Mouse (Mus musculus): ENCODE data around the gene Ankrd33. TPM values are rescaled to one million over a fixed set of nuclear protein-coding genes. Genes with fewer than 3 reads are reported as not detected.

Ankrd33 gene
- total and polyA plus RNA-seq, 3 experiments, result not detected

- TF ChIP-seq GATA2 (IDR thresholded peaks at IDR 0.05; ENCODE audit: borderline replicate concordance, low read depth, low read length), result no peak
- H3K27me3 ChIP-seq (ENCODE audit: insufficient read depth, low read length), result no peaks in the 10 kb centered on the region; the same call in 1 of the 2 replicates
- H3K9me3 ChIP-seq (replicated peaks), result peaks cover 78% of the 10 kb centered on the region
- peak overlapping the region; percentile 30; the same call in 1 of the 2 replicates for H3K4me3 ChIP-seq (ENCODE audit: low read depth, low read length)
- no peaks in the 10 kb centered on the region for H3K36me3 ChIP-seq (replicated peaks)
- no peak for DNase-seq (ENCODE audit: low spot score)
- no peak for ATAC-seq (ENCODE audit: extremely low read depth, insufficient number of reproducible peaks, low FRiP score, poor library complexity, severe bottlenecking)
- no peaks in the 10 kb centered on the region for H3K4me1 ChIP-seq (ENCODE audit: insufficient read depth, low read depth, low read length)
Observed at GRCm38 (mm10) chr15:101135405-101135804, 19.9 kb downstream of the Ankrd33 start.

- no peaks in the 10 kb centered on the region for H3K4me1 ChIP-seq (ENCODE audit: insufficient read depth, low read depth, low read length)
- TF ChIP-seq CTCF (IDR thresholded peaks at IDR 0.05; ENCODE audit: low read depth, low read length) (no peak), GATA2 (IDR thresholded peaks at IDR 0.05; ENCODE audit: borderline replicate concordance, low read depth, low read length) (no peak), TAL1 (conservative IDR thresholded peaks at IDR 0.05; ENCODE audit: low read depth, low read length) (no peak), GATA1 (IDR thresholded peaks at IDR 0.05; ENCODE audit: borderline replicate concordance, low read length) (no peak)
- no peaks in the 10 kb centered on the region for H3K36me3 ChIP-seq (replicated peaks)
- ATAC-seq (ENCODE audit: extremely low read depth, insufficient number of reproducible peaks, low FRiP score, poor library complexity, severe bottlenecking) (no peak), DNase-seq (ENCODE audit: low spot score) (no peak)
- H3K27me3 ChIP-seq (ENCODE audit: insufficient read depth, low read length), result no peaks in the 10 kb centered on the region; the same call in 1 of the 2 replicates
- no peak overlapping the region; the same call in 1 of the 2 replicates for H3K4me3 ChIP-seq (ENCODE audit: low read depth, low read length)
- H3K9me3 ChIP-seq (replicated peaks), result peaks cover 69% of the 10 kb centered on the region
Observed at GRCm38 (mm10) chr15:101137455-101137854, 21.9 kb downstream of the Ankrd33 start.

GRCm38 (mm10) chr15:101138675-101139074 lies 23.1 kb downstream of the Ankrd33 start:
- no peaks in the 10 kb centered on the region; the same call in 1 of the 2 replicates for H3K27me3 ChIP-seq (ENCODE audit: insufficient read depth, low read length)
- ATAC-seq (ENCODE audit: extremely low read depth, insufficient number of reproducible peaks, low FRiP score, poor library complexity, severe bottlenecking), result no peak
- H3K36me3 ChIP-seq (replicated peaks), result no peaks in the 10 kb centered on the region
- no peak overlapping the region for H3K4me3 ChIP-seq (ENCODE audit: low read depth, low read length)
- DNase-seq (ENCODE audit: low spot score), result no peak
- H3K9me3 ChIP-seq (replicated peaks), result peaks cover 69% of the 10 kb centered on the region
- TF ChIP-seq POLR2AphosphoS5 (IDR thresholded peaks at IDR 0.05; ENCODE audit: insufficient replicate concordance, low read depth, low read length) (no peak), TAL1 (conservative IDR thresholded peaks at IDR 0.05; ENCODE audit: low read depth, low read length) (no peak), GATA2 (IDR thresholded peaks at IDR 0.05; ENCODE audit: borderline replicate concordance, low read depth, low read length) (no peak), CTCF (IDR thresholded peaks at IDR 0.05; ENCODE audit: low read depth, low read length) (no peak), GATA1 (IDR thresholded peaks at IDR 0.05; ENCODE audit: borderline replicate concordance, low read length) (no peak)
- no peaks in the 10 kb centered on the region for H3K4me1 ChIP-seq (ENCODE audit: insufficient read depth, low read depth, low read length)

GRCm38 (mm10) chr15:101139885-101140284 lies 24.3 kb downstream of the Ankrd33 start:
- Histone ChIP-seq H3K9me3 (replicated peaks) (peaks cover 70% of the 10 kb centered on the region), H3K27me3 (ENCODE audit: insufficient read depth, low read length) (no peaks in the 10 kb centered on the region; the same call in 1 of the 2 replicates), H3K36me3 (replicated peaks) (no peaks in the 10 kb centered on the region), H3K4me1 (ENCODE audit: insufficient read depth, low read depth, low read length) (no peaks in the 10 kb centered on the region), H3K4me3 (ENCODE audit: low read depth, low read length) (no peak overlapping the region)
- no peak for TF ChIP-seq GATA1 (IDR thresholded peaks at IDR 0.05; ENCODE audit: borderline replicate concordance, low read length)
- no peak for TF ChIP-seq TAL1 (conservative IDR thresholded peaks at IDR 0.05; ENCODE audit: low read depth, low read length)
- no peak for TF ChIP-seq GATA2 (IDR thresholded peaks at IDR 0.05; ENCODE audit: borderline replicate concordance, low read depth, low read length)
- no peak for TF ChIP-seq CTCF (IDR thresholded peaks at IDR 0.05; ENCODE audit: low read depth, low read length)
- TF ChIP-seq POLR2AphosphoS5 (IDR thresholded peaks at IDR 0.05; ENCODE audit: insufficient replicate concordance, low read depth, low read length), result no peak
- peak; percentile 34; the same call in 1 of the 2 replicates for ATAC-seq (ENCODE audit: extremely low read depth, insufficient number of reproducible peaks, low FRiP score, poor library complexity, severe bottlenecking)
- no peak for DNase-seq (ENCODE audit: low spot score)

- no peak for ATAC-seq (ENCODE audit: extremely low read depth, insufficient number of reproducible peaks, low FRiP score, poor library complexity, severe bottlenecking)
- Histone ChIP-seq H3K36me3 (replicated peaks) (no peaks in the 10 kb centered on the region), H3K4me3 (ENCODE audit: low read depth, low read length) (no peak overlapping the region), H3K9me3 (replicated peaks) (peaks cover 70% of the 10 kb centered on the region), H3K27me3 (ENCODE audit: insufficient read depth, low read length) (no peaks in the 10 kb centered on the region; the same call in 1 of the 2 replicates), H3K4me1 (ENCODE audit: insufficient read depth, low read depth, low read length) (no peaks in the 10 kb centered on the region)
- TF ChIP-seq POLR2AphosphoS5 (IDR thresholded peaks at IDR 0.05; ENCODE audit: insufficient replicate concordance, low read depth, low read length), result no peak
- TF ChIP-seq CTCF (IDR thresholded peaks at IDR 0.05; ENCODE audit: low read depth, low read length), result no peak
- no peak for TF ChIP-seq GATA1 (IDR thresholded peaks at IDR 0.05; ENCODE audit: borderline replicate concordance, low read length)
- TF ChIP-seq TAL1 (conservative IDR thresholded peaks at IDR 0.05; ENCODE audit: low read depth, low read length), result no peak
- TF ChIP-seq GATA2 (IDR thresholded peaks at IDR 0.05; ENCODE audit: borderline replicate concordance, low read depth, low read length), result no peak
- no peak for DNase-seq (ENCODE audit: low spot score)
Observed at GRCm38 (mm10) chr15:101140587-101140986, 25.0 kb downstream of the Ankrd33 start.

- peaks cover 68% of the 10 kb centered on the region for H3K9me3 ChIP-seq (replicated peaks)
- no peak for TF ChIP-seq GATA1 (IDR thresholded peaks at IDR 0.05; ENCODE audit: borderline replicate concordance, low read length)
- no peak for TF ChIP-seq POLR2AphosphoS5 (IDR thresholded peaks at IDR 0.05; ENCODE audit: insufficient replicate concordance, low read depth, low read length)
- DNase-seq (ENCODE audit: low spot score) (no peak), ATAC-seq (ENCODE audit: extremely low read depth, insufficient number of reproducible peaks, low FRiP score, poor library complexity, severe bottlenecking) (no peak)
- H3K4me1 ChIP-seq (ENCODE audit: insufficient read depth, low read depth, low read length), result no peaks in the 10 kb centered on the region
- no peaks in the 10 kb centered on the region for H3K27me3 ChIP-seq (ENCODE audit: insufficient read depth, low read length)
- no peak overlapping the region for H3K4me3 ChIP-seq (ENCODE audit: low read depth, low read length)
- H3K36me3 ChIP-seq (replicated peaks), result no peaks in the 10 kb centered on the region
Observed at GRCm38 (mm10) chr15:101141061-101141541, 25.5 kb downstream of the Ankrd33 start.

GRCm38 (mm10) chr15:101142672-101143071 lies 27.1 kb downstream of the Ankrd33 start:
- H3K27me3 ChIP-seq (ENCODE audit: insufficient read depth, low read length), result no peaks in the 10 kb centered on the region
- H3K9me3 ChIP-seq (replicated peaks), result peaks cover 73% of the 10 kb centered on the region
- H3K4me1 ChIP-seq (ENCODE audit: insufficient read depth, low read depth, low read length), result no peaks in the 10 kb centered on the region

More at GRCm38 (mm10) chr15:101142672-101143071, 27.1 kb downstream of the Ankrd33 start:
- no peak for ATAC-seq (ENCODE audit: extremely low read depth, insufficient number of reproducible peaks, low FRiP score, poor library complexity, severe bottlenecking)
- no peak for DNase-seq (ENCODE audit: low spot score)
- H3K4me3 ChIP-seq (ENCODE audit: low read depth, low read length), result no peak overlapping the region
- no peaks in the 10 kb centered on the region for H3K36me3 ChIP-seq (replicated peaks)
- no peak for TF ChIP-seq GATA2 (IDR thresholded peaks at IDR 0.05; ENCODE audit: borderline replicate concordance, low read depth, low read length)

Data from G1E (cell line).